Mouse (Mus musculus): ENCODE data around the gene Birc6.

GRCm38 (mm10) chr17:74705480-74705879, 177.4 kb downstream of the Birc6 start:
- TF ChIP-seq POLR2A (IDR thresholded peaks at IDR 0.05; ENCODE audit: low read depth, low read length) = no peak
- TF ChIP-seq CTCF (IDR thresholded peaks at IDR 0.05; ENCODE audit: extremely low read depth, insufficient read depth, insufficient read length, insufficient replicate concordance) = no peak

Data from spleen, adult 2 months (tissue).